Mouse (Mus musculus) v-Abl transformed pro-B cells (cell line): Measurements from ENCODE around the gene Oaz1.
"Not testable (repeated sequence)": the region's sequence is repeated elsewhere in the genome, so short reads cannot be mapped to it uniquely, and the experiment has no call there.

ENCODE experiments used
- in situ Hi-C, 2 experiments: fragments of 400-800 bp; cut with MboI; formaldehyde crosslinking; loops; one replicate each; pipeline ENCODE4 v1.15.1; 2025; ENCODE audit not compliant: unreplicated experiment in 2 of 2

Oaz1 gene

DNA sequence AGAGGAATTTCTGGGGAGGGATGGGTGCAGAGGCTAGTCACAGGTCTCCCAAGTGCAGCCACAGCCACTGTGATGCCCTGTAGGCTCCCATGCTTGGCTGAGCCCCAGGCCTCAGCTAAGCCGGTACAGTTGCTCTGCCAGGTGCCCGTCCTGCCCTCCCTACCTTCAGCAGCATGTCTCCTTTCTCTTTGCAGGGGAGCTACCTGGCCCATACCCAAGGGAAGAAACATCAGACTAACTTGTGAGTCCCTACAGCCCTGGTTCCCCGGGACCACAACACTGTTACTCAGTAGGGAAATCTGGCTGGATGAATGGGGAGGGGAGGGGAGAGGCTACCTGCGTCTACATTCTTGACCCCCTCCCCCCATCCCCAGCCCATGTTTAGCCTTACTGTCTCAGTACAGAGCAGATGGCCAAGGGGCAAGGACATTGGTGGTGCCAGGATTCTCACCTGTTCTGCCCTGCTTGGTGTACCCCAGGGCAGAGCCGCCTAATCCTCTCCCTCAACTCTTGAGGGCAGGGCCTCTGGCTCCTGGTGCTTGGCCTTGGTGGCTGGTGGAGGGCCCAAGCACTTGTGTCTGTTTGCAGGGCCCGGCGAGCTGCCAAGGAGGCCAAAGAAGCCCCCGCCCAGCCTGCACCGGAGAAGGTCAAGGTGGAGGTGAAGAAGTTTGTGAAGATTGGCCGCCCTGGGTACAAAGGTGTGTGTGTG is 24.1 kb upstream of the Oaz1 start:
- in situ Hi-C loops: no loop called here

DNA sequence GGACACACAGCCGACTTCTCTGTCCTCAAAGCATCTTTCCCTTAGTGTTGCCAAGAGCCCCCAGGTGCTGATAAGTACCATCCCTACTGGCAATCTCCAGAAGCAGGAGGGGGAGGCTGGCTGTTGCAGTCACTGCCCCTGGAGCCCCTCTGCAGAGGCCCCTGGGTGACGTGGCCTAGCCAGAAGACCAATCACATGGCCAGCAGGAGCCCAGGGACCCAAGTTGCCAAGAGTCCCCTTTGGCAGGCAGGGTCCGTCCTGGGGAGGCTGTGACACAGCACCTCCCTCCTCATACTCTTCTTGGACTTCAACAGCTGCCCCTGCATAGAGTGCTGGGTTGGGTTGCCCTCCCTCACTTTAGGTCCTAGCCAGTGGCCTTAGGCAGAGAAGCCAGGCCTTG is 23.5 kb upstream of the Oaz1 start:
- in situ Hi-C loops: no loop called here

DNA sequence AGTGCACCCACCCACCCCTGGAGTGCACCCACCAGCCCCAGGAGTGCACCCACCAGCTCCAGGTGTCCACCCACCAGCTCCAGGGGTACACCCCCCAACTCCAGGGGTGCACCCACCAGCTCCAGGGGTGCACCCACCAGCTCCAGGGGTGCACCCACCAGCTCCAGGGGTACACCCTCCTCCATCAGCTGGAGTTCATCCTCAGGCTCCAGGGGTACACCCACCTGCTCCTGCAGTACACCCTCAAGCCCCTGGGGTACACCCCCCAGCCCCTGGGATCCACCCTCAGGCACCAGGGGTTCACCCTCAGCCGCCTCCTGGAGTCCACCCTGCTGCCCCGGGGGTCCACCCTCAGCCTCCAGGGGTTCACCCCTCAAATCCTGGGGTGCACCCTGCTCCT is 22.1 kb upstream of the Oaz1 start:
- in situ Hi-C loops: no loop called here

DNA sequence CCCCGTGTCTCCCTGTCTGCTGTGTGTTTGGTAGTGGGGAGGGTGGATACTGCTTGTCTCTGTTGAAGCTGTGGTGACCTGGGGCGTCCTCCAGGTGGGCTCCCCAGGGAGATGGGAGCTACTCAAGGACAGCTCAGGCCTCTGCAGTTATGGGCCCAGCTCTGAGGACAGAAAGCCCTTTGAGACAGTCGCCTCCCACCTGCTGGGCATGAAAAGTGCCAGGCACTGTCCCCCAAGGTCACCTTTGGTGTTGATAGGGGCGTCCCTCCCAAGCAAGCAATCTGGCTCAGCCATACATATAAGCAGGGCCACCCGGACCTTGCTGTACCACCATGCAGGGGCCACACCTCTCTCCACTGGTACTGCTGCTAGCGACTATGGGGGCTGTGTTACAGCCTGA is 21.5 kb upstream of the Oaz1 start, which contains the start of gene Amh:
Gene Amh, plus strand, starts transcription at position 328 of the 400 bp plus-strand sequence.
- in situ Hi-C loops: no loop called here

DNA sequence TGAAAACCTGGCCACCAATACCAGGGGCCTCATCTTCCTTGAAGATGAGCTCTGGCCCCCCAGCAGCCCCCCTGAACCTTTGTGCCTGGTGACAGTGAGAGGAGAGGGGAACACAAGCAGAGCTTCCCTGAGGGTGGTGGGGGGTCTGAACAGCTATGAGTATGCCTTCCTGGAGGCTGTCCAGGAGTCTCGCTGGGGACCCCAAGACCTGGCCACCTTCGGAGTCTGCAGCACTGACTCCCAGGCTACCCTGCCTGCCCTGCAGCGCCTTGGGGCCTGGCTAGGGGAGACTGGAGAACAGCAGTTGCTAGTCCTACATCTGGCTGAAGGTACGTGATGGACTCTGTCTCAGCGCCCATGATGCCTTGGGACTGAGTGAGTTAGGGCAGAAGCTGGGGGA is 21.1 kb upstream of the Oaz1 start:
- in situ Hi-C loops: no loop called here

DNA sequence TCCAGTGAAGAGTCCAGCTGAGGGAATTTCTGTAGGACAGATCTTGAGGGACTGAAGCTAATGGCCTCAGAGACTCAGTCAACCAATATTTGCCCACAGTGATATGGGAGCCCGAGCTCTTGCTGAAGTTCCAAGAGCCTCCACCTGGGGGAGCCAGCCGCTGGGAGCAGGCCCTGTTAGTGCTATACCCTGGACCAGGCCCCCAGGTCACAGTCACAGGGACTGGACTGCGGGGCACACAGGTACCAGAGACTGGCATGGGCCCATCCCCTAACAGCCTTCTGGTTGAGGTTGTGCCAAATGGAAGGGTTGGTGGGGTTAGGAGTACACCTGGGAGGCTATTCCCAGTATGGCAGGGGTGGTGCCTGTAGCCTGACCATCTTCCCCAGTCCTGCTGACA is 20.5 kb upstream of the Oaz1 start:
- in situ Hi-C loops: no loop called here

DNA sequence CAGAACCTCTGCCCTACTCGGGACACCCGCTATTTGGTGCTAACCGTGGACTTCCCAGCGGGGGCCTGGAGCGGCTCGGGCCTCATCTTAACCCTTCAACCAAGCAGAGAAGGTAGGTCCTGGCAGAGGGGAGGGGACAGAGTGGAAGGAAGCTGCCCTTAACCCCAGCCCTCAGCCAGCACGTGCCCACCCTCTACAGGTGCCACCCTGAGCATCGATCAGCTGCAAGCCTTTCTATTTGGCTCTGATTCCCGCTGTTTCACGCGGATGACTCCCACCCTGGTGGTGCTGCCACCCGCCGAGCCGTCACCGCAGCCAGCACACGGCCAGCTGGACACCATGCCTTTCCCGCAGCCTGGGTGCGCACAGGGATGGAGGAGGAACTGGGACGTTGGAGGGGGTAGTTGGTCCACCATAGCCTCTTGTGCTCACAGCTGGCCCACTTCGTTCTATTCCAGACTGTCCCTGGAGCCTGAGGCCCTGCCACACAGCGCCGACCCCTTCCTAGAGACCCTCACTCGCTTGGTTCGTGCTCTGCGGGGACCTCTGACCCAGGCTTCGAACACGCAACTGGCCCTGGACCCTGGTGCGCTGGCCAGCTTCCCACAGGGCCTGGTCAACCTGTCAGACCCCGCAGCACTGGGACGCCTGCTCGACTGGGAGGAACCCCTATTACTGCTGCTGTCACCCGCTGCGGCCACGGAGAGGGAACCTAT is 20.0 kb upstream of the Oaz1 start:
- in situ Hi-C loops: no loop called here

DNA sequence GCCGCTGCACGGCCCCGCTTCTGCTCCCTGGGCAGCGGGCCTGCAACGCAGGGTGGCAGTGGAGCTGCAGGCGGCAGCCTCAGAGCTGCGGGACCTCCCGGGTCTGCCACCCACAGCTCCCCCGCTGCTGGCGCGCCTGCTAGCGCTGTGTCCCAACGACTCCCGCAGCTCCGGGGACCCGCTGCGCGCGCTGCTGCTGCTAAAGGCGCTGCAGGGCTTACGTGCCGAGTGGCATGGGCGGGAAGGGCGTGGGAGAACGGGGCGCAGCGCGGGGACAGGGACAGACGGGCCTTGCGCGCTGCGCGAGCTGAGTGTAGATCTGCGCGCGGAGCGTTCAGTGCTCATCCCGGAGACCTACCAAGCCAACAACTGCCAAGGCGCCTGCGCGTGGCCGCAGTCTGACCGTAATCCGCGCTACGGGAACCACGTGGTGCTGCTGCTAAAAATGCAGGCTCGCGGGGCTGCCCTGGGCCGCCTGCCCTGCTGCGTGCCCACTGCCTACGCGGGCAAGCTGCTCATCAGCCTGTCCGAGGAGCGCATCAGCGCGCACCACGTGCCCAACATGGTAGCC is 19.3 kb upstream of the Oaz1 start:
- in situ Hi-C loops: no loop called here

DNA sequence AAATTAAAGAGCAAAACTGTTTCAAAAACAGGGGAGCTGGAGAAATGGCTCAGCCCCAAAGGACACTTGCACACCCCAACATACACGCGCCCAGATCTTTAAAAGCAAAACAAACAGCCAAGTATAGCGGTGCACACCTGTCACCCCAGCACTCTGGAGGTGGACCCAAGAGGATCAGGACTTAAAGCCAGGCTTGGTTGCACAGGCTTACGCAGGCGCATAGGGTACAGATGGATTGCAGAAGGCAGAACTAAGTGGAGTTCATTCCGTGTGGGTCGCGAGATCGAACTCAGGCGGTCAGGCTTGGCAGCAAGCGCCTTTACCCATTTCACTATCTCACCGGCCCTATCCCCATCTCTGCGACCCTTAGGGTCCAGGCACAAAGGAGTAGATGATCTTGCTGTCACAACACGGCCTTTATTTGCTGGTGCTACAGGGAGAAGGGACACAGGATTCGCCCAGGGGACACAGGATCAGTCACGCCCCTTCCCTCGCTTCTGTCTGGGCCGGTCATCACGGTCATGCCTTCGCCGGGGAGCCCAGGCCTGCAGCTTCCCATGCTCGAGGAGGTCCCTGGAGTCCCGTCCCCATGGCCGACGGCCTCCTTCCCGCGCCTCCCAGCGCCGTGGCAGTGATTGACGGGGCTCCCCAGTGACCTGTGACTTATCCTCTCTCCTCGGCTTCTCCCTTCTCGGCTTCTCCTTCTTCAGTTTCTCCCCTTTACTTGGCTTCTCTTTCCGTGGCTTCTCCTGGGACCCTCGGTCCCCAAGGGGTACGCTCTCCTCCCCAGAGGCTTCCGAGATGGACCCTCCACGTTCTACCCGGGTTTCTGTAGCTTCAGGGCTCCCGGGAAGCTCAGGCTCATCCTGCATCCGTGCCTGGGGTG is 18.1 kb upstream of the Oaz1 start:
- in situ Hi-C loops: no loop called here

DNA sequence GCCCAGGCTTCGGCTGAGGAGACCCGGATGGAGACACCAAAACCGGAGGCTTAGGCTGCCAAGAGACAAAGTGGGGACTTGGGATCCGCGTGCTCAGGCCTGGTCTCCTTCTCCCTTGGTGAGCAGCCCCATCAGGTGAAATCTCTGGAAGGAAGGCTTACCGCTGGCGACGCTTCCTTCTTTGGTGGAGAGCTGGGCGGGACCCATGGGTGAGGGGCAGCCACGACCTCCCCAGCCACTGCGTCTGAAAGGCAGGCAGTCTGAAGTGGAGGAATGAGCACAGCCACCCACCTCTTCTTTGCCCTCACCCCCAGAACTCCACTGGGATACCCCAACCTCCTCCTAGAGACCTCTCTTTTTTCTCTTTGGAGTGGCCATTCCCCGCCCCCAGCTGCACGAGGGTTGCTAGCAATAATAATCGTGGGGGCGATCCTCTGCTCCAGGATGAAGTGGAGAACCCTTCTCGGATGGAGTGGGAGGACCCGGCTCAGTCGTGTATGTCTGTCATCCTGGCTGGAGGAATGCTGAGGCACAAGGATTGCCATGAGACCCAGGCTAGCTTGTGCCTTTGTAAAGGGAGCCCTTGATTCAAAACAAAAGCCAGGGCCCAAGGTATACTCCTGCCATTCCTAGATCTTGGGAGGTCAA is 17.3 kb upstream of the Oaz1 start:
- in situ Hi-C loops: no loop called here

DNA sequence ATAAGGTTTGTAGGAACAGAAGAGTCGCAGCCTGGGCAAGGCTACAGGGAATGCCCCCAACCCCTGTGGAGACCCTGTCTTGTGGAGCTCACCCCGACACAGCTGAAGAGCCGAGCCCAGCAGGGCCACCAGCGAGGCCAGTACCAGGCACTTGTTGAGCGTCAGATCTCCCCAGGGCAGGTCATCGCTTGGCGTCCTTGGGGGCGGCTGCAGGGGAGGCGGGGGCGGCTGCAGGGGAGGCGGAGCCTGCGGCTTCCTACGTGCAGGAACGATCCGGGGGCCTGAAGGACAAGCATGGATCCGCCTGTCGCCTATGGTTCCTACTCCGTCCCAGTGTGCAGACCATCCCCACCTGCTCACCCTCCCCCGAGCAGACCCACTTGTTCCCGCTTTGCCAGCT is 16.4 kb upstream of the Oaz1 start:
- in situ Hi-C loops: loop anchor here in 1 of 2 experiments (5.0 kb wide), 2 partner anchors 48 to 187 kb away; no protein-coding TSS in a partner anchor

DNA sequence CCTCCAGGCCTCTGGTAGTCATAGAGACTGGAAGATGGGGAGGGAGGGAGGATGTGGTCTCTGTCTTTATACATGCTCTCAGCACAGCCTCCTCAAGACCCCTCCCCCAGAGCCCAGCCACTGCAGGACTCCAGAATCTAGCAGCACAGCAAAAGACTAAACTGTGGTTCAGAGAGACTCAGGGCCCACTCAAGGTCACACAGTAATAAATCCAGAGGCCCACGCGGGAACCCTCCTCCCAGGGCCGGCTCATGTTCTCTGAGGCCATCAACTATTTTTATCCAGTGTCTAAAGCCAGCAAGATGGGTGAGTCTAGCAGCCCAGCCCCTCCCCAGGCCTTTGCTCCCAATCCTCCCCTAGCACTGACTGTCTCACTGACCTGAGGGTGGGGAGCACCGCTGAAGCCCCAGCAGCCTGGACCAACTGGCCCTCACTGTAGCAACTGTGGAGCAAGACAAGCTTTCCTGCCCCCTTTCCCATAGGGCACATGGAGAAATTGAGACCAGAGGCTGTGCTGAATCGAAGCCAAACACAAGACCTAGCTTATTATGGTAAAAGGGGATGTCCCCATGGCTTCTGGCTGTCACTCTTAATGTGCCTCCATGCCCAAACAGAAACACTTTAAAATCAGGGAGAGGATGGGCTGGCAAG is 13.9 kb upstream of the Oaz1 start:
- in situ Hi-C loops: loop anchor here in 1 of 2 experiments (5.0 kb wide), 2 partner anchors 50 to 185 kb away; no protein-coding TSS in a partner anchor

DNA sequence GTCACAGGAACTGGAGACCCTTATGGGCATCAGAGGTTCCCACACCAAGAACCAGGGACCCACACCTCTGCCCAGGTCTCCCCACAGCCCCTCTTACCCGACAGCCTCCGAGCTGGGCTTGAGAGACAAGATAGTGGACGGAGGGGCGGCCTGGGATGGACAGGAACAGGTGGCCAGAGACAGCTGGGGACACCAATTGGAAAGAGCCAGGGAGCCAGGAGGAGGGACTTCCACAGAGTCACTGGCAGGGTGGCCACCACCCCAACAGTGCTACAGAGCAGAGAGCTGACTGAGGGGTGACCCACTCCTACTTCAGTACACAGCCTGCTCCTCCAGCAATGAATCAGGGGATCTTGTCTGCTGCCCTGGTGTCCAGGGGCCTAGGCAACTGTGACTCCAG is 13.1 kb upstream of the Oaz1 start, which contains the start of gene Jsrp1:
Gene Jsrp1, minus strand, starts transcription at position 133 of the 400 bp plus-strand sequence.
- in situ Hi-C loops: loop anchor here in 1 of 2 experiments (5.0 kb wide), 2 partner anchors 51 to 184 kb away; no protein-coding TSS in a partner anchor

DNA sequence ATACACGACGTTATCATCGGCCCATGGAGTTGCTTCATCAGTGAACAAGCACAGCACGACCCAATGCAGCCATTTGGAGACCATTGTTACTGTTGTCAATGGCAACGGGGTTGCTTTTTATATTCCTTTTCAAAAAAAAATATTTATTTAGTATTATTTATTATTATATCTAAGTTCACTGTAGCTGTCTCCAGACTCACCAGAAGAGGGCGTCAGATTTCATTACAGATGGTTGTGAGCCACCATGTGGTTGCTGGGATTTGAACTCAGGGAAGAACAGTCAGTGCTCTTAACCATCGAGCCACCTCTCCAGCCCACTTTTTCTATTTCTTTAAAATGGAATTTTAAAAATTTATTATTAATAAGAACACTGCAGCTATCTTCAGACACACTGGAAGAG is 11.7 kb upstream of the Oaz1 start:
- in situ Hi-C loops: loop anchor here in 1 of 2 experiments (5.0 kb wide), 2 partner anchors 52 to 183 kb away; no protein-coding TSS in a partner anchor

DNA sequence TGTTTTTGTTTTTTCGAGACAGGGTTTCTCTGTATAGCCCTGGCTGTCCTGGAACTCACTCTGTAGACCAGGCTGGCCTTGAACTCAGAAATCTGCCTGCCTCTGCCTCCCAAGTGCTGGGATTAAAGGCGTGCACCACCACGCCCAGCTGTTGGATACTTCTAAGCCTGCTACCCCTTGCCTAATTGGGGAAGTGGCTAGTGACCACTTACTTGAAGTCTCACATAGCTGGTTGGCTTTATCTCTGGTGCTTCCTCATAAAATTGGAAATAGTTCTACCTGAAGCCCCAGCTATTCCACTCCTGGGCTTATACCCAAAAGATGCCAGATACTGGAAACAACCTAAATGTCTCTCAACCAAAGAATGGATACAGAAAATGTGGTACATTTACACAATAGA is 10.2 kb upstream of the Oaz1 start:
- in situ Hi-C loops: not testable (repeated sequence)

DNA sequence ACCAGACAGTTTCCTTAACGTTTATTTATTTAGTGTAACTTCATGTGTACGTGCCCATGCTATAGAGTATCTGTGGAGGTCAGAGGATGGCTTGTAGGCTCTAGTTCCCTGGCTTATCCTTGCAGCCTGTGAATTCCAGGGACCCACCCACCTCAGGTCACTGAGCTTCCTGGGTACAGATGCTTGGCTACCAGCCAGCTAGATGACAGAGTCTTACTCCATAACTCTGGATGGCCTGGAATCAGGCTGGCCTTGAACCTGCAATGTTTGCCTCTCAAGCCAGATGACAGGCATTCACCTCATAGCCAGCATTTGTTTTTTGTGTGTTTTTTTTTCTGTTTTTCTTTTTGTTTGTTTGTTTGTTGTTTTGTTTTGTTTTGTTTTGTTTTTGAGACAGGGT is 9.3 kb upstream of the Oaz1 start:
- in situ Hi-C loops: no loop called here

DNA sequence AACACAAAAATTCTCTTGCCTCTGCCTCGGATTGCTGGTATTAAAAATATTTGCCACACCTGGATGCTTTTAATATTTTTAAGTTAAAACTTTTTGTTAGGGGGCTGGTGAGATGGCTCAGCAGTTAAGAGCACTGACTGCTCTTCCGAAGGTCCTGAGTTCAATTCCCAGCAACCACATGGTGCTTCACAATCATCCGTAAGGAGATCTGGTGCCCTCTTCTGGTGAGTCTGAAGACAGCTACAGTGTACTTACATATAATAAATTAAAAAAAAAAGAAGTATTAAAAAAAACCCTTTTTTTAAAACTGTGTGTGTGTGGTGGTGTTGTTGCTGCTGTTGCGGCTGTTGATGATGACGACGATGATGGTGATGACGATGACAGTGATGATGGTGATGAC is 8.5 kb upstream of the Oaz1 start:
- in situ Hi-C loops: not testable (repeated sequence)

DNA sequence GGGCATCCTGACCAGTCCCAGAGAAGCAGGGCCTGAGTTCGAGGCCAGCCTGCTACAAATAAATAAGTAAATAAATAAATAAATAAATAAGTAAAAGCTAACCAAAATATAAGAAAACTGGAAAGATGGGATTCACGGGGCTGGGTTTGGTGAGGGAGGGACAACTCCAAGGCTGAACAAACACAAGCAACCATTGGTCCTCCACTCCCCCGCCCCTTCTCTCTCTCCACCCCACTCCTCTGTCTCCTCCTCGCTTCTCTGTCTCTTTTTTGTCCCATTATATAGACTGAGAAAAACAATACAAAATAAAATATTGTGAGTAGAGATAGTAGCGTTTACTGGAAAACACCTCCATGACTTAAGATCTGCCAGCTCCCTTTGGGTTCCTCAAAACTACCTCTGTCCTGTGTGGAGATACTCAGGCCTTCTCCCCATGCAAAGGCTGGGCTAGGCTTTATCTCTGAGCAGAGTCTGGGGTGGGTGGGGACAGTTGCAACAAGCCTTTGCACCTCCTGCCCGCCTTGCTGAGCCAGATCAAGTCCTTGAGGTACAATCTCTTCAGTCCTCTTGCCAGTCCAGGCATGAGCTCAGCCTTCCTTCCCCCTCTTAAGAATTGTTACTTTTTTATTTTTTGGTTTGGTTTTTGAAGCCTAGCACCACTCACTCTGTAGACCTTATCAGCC is 7.7 kb upstream of the Oaz1 start:
- in situ Hi-C loops: no loop called here

DNA sequence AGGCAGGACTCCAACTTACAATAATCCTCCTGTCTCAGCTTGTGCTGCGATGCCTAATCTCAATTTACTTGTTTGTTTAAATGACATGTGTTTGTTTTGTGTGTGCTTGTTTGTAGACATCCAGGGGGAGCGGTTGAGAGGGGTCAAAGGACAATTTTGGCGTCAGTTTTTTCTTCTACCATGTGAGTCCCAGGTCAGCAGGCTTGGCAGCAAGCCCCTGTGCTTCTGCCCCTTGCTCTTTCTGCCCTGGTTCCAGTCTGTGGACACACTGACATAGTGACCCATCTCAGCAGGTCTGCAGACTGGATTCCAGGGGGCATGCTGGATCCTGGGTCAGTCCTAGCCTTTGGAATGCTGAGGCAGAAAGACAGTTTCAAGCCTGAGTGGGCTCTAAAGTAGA is 7.0 kb upstream of the Oaz1 start:
- in situ Hi-C loops: no loop called here
